Mouse (Mus musculus) ES-E14 (cell line): Measurements from ENCODE around the gene Bcas3.

Experiments
- HCFC1 ChIP-seq: IDR thresholded peaks from 2 replicates; pipeline ENCODE4 v1.6.1; 2012; ENCODE audit warnings: low read length, inconsistent platforms, borderline replicate concordance; ENCODE audit not compliant: insufficient read depth
- MAFK ChIP-seq: IDR thresholded peaks from 2 replicates; pipeline ENCODE4 v1.6.1; 2014; ENCODE audit warnings: mild to moderate bottlenecking, low read depth, low read length, inconsistent platforms; ENCODE audit not compliant: insufficient read depth

DNA sequence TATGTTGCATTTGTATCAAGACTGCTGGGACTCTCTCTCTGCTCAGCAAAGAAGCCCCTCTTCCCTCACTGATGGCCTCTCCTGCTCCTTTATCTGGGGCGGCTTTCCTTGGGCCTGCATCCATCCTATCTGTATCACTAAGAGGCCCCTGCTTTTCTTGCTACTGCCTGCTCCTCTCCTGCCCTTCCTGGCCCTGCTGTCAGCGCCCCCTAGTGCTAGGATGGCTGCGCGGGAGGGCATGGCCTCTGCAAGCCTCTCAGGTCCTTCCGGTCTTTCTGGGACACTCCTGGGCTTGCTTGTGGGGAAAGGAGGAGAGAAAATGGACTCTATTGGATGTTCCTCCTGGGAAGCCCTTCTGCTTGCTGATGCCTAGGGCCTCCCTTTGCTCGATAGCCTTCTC is 470.2 kb downstream of the Bcas3 start:
- TF ChIP-seq MAFK: no peak
- TF ChIP-seq HCFC1: no peak
